Mouse (Mus musculus) hindbrain, embryonic 14.5 days (tissue): ENCODE measurements around the gene Nrp2. TPM values are rescaled to one million over a fixed set of nuclear protein-coding genes. Genes with fewer than 3 reads are reported as not detected.

ENCODE experiments used
- ATAC-seq: fragments of 200-750 bp; cut with Nextera tagmentation; 2 replicates; pipeline ENCODE4 v1.8.0; 2017; ENCODE audit warnings: moderate number of reproducible peaks, mild to moderate bottlenecking, moderate TSS enrichment, moderate library complexity; ENCODE audit not compliant: low FRiP score
- DNase-seq: peaks from one replicate; pipeline ENCODE4 v3.0.0-alpha.2; 2015; ENCODE audit warnings: low spot score
- H3K27ac ChIP-seq: fragments of 300-500 bp; sonication (generic); 2 replicates; pipeline ENCODE4 v1.5.1; 2014; ENCODE audit warnings: mild to moderate bottlenecking, moderate library complexity
- H3K27me3 ChIP-seq: fragments of 300-500 bp; sonication (generic); 2 replicates; pipeline ENCODE4 v1.6.1; 2014; ENCODE audit warnings: mild to moderate bottlenecking, low read length, mixed read lengths; ENCODE audit not compliant: control insufficient read depth, insufficient read depth
- H3K36me3 ChIP-seq: fragments of 300-500 bp; sonication (generic); replicated peaks from 2 replicates; pipeline ENCODE4 v1.6.1; 2014; ENCODE audit not compliant: control insufficient read depth, insufficient read depth
- H3K4me1 ChIP-seq: fragments of 300-500 bp; sonication (generic); replicated peaks from 2 replicates; pipeline ENCODE4 v1.6.1; 2014; ENCODE audit warnings: antibody characterized with exemption, low read length, mixed read lengths; ENCODE audit not compliant: control insufficient read depth, insufficient read depth
- H3K4me2 ChIP-seq: fragments of 300-500 bp; sonication (generic); replicated peaks from 2 replicates; pipeline ENCODE4 v1.6.1; 2014; ENCODE audit warnings: mild to moderate bottlenecking, moderate library complexity
- H3K4me3 ChIP-seq: fragments of 300-500 bp; sonication (generic); replicated peaks from 2 replicates; pipeline ENCODE4 v1.5.1; 2014; ENCODE audit warnings: mild to moderate bottlenecking, low read length
- H3K9ac ChIP-seq: fragments of 300-500 bp; sonication (generic); 2 replicates; pipeline ENCODE4 v1.6.1; 2014
- H3K9me3 ChIP-seq: fragments of 300-500 bp; sonication (generic); 2 replicates; pipeline ENCODE4 v1.6.1; 2016; ENCODE audit warnings: low read length; ENCODE audit not compliant: control insufficient read depth
- WGBS: fragments of 180-500 bp; shearing (Covaris S2); extraction: QIAGEN DNeasy Blood & Tissue Kit; methylation state at CpG from one replicate; pipeline ENCODE4 v1.1.7; 2014; 5-methylcytosine and 5-hydroxymethylcytosine counted together
- polyA plus RNA-seq: library from polyadenylated mRNA; unstranded; fragments of >200 nt; fragmentation: Nextera tagmentation; extraction: Ambion mirVana; gene quantifications from 2 replicates; pipeline ENCODE4 v1.2.1, GENCODE M21; 2014

Nrp2 gene
- polyA plus RNA-seq, 1 experiment from 2014 or later, result 34.5 TPM

GRCm38 (mm10) chr1:62860788-62861187 is 157.7 kb downstream of the Nrp2 start:
- H3K27ac ChIP-seq, result no peak overlapping the region

More at GRCm38 (mm10) chr1:62860788-62861187, 157.7 kb downstream of the Nrp2 start:
- Histone ChIP-seq H3K9ac (no peak overlapping the region), H3K4me1 (no peaks in the 10 kb centered on the region; the same call in 1 of the 2 replicates), H3K4me2 (no peak overlapping the region; the same call in 1 of the 2 replicates), H3K4me3 (no peak overlapping the region), H3K36me3 (no peaks in the 10 kb centered on the region), H3K27me3 (no peaks in the 10 kb centered on the region), H3K9me3 (peaks cover 11% of the 10 kb centered on the region)
- WGBS, result 33% methylated on average over 5 of the region's 5 CpGs
- DNase-seq, result no peak
- ATAC-seq, result peak; percentile 64; the same call in 1 of the 2 replicates
